Mouse (Mus musculus) heart, embryonic 15.5 days (tissue): ENCODE measurements around the gene Rffl. TPM values are rescaled to one million over a fixed set of nuclear protein-coding genes. Genes with fewer than 3 reads are reported as not detected.

Experiments
- ATAC-seq: fragments of 200-750 bp; cut with Nextera tagmentation; replicated peaks from 2 replicates; pipeline ENCODE4 v1.8.0; 2017; ENCODE audit warnings: low read depth, moderate TSS enrichment; ENCODE audit not compliant: insufficient number of reproducible peaks, insufficient read depth, low FRiP score
- H3K27ac ChIP-seq: fragments of 300-500 bp; sonication (generic); 2 replicates; pipeline ENCODE4 v1.5.1; 2015; ENCODE audit warnings: mild to moderate bottlenecking, inconsistent platforms
- H3K27me3 ChIP-seq: fragments of 300-500 bp; sonication (generic); 2 replicates; pipeline ENCODE4 v1.6.1; 2015; ENCODE audit warnings: inconsistent platforms
- H3K36me3 ChIP-seq: fragments of 300-500 bp; sonication (generic); 2 replicates; pipeline ENCODE4 v1.6.1; 2015; ENCODE audit warnings: mild to moderate bottlenecking, inconsistent platforms
- H3K4me1 ChIP-seq: fragments of 300-500 bp; sonication (generic); replicated peaks from 2 replicates; pipeline ENCODE4 v1.6.1; 2015; ENCODE audit warnings: inconsistent platforms
- H3K4me2 ChIP-seq: fragments of 300-500 bp; sonication (generic); 2 replicates; pipeline ENCODE4 v1.6.1; 2015; ENCODE audit warnings: inconsistent platforms, mild to moderate bottlenecking, moderate library complexity
- H3K4me3 ChIP-seq: fragments of 300-500 bp; sonication (generic); 2 replicates; pipeline ENCODE4 v1.5.1; 2015; ENCODE audit warnings: mild to moderate bottlenecking, inconsistent platforms
- H3K9ac ChIP-seq: fragments of 300-500 bp; sonication (generic); 2 replicates; pipeline ENCODE4 v1.6.1; 2015; ENCODE audit warnings: mild to moderate bottlenecking, inconsistent platforms
- H3K9me3 ChIP-seq: fragments of 300-500 bp; sonication (generic); replicated peaks from 2 replicates; pipeline ENCODE4 v1.6.1; 2016; ENCODE audit warnings: inconsistent platforms
- WGBS: fragments of 180-500 bp; shearing (Covaris S2); methylation state at CpG from one replicate; pipeline ENCODE4 v1.1.7; 2015; ENCODE audit warnings: mixed read lengths; 5-methylcytosine and 5-hydroxymethylcytosine counted together
- polyA plus RNA-seq: library from polyadenylated mRNA; unstranded; fragments of >200 nt; fragmentation: Nextera tagmentation; extraction: Ambion mirVana; gene quantifications from 2 replicates; pipeline ENCODE4 v1.2.1, GENCODE M21; 2015

Rffl gene
- polyA plus RNA-seq, 1 experiment from 2014 or later: 3.8 TPM

DNA sequence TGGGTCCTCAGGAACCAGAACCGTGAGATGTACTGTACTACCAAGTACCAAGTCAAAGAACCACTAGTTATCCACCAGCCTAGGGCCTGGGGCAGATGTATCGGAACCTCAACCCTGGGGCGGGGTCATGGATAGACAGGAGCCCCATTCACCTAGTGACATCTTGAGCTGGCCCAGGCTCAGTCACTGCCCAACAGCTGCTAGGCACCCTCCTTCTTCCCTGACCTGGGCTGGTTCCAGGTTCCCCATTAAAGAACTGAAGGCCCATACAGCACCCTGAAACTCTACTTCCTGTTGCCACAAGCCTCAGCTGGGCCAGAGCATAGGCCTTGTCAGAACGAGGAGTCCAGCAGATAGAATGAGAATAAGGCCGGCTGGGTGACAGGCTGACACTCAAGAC is 28.7 kb upstream of the Rffl start:
- H3K27me3 ChIP-seq: no peaks in the 10 kb centered on the region
- no peaks in the 10 kb centered on the region for H3K4me1 ChIP-seq
- H3K9me3 ChIP-seq: no peaks in the 10 kb centered on the region
- WGBS: 95% methylated on average over 5 of the region's 5 CpGs
- no peak overlapping the region for H3K9ac ChIP-seq
- H3K4me3 ChIP-seq: no peak overlapping the region
- ATAC-seq: no peak
- no peak overlapping the region for H3K4me2 ChIP-seq
- peaks cover 50% of the 10 kb centered on the region for H3K36me3 ChIP-seq
- no peak overlapping the region for H3K27ac ChIP-seq

DNA sequence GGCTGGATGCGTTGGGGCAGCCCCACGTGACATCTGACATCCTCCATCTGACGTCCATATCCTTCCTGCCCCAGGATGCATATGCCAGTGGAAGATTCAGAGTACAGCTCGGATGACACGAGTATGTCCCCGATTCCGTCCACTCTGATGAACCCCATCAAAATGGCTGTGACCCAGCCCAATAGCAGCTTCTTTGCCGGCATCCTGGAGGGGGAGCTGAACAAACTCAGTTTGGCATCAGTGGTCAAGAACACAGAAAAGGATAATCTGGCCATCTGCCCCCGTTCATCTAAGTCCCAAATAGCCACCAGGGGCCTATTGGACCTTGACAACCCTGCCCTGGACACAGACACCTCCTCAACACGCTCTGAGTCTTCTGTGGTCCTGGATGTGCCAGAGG is 26.5 kb upstream of the Rffl start:
- Histone ChIP-seq H3K4me1 (no peaks in the 10 kb centered on the region), H3K4me2 (no peak overlapping the region), H3K4me3 (no peak overlapping the region), H3K9ac (no peak overlapping the region), H3K27ac (no peak overlapping the region), H3K36me3 (peaks cover 29% of the 10 kb centered on the region), H3K27me3 (peaks cover 4% of the 10 kb centered on the region; the same call in 1 of the 2 replicates), H3K9me3 (no peaks in the 10 kb centered on the region)
- ATAC-seq: no peak
- 79% methylated on average over 10 of the region's 10 CpGs for WGBS

DNA sequence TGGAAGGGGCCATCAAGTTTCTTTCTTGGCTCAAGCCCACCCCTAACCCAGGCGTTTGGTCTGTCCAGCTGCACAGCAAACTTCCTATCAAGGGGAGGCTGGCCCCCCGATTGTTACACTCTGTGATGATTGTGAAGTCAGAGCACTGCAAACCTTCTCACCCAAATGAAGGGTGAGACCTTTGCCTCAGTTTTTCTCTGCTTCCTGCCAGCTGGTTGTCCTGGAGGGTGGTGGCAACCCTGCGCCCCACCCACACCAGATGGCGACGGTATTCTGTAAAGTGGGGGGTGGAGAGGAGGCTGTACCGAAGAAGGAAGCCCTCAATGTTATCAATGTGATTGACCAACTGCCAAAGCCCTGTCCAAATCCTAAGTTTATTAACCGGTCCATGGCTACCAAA is 20.9 kb upstream of the Rffl start, which contains the start of gene Fndc8:
Fndc8 (plus strand) TSS at position 189 of the 400 bp plus-strand sequence.
- no peak for ATAC-seq
- H3K9me3 ChIP-seq: no peaks in the 10 kb centered on the region
- no peak within 1 kb of the TSS for H3K27ac ChIP-seq
- H3K27me3 ChIP-seq: peaks cover 12% of the 10 kb centered on the region
- H3K4me3 ChIP-seq: no peak within 1 kb of the TSS
- H3K9ac ChIP-seq: no peak within 1 kb of the TSS
- no peaks in the 10 kb centered on the region for H3K36me3 ChIP-seq
- H3K4me2 ChIP-seq: no peak within 1 kb of the TSS
- peaks cover 16% of the 10 kb centered on the region for H3K4me1 ChIP-seq
- 46% methylated on average over 7 of the region's 7 CpGs for WGBS

DNA sequence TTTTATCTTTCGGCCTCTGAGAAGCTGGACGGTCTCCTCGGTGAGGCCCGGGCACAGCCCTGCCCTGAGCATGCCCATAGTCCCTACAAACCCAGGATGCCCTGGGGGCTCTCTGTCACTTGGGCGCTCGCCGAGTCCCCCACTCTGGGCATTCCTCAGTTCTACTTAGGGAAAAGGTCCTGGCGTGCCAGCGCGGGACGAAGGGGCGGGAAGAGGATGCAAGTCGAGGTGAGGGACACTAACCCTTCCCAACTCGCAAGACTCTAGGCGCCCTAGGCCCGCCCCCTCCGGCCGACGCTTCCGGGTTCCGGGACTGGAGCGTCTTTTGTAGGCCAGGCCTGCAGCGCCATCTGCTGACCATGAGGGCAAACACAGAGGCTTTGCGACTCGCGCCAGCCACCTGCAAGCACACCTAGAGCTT is 19.3 kb upstream of the Rffl start, which contains the start of gene Rad51d:
Rad51d (minus strand) TSS at position 273 of the 421 bp plus-strand sequence.
- under 1% methylated on average over 26 of the region's 26 CpGs for WGBS
- peaks cover 12% of the 10 kb centered on the region for H3K27me3 ChIP-seq
- peak within 1 kb of the TSS; percentile 73 for H3K27ac ChIP-seq
- peak; percentile 93 for ATAC-seq
- peaks cover 16% of the 10 kb centered on the region for H3K4me1 ChIP-seq
- H3K9ac ChIP-seq: peak within 1 kb of the TSS; percentile 78
- no peaks in the 10 kb centered on the region for H3K36me3 ChIP-seq
- H3K4me2 ChIP-seq: peak within 1 kb of the TSS; percentile 95
- no peaks in the 10 kb centered on the region for H3K9me3 ChIP-seq
- H3K4me3 ChIP-seq: peak within 1 kb of the TSS; percentile 84

DNA sequence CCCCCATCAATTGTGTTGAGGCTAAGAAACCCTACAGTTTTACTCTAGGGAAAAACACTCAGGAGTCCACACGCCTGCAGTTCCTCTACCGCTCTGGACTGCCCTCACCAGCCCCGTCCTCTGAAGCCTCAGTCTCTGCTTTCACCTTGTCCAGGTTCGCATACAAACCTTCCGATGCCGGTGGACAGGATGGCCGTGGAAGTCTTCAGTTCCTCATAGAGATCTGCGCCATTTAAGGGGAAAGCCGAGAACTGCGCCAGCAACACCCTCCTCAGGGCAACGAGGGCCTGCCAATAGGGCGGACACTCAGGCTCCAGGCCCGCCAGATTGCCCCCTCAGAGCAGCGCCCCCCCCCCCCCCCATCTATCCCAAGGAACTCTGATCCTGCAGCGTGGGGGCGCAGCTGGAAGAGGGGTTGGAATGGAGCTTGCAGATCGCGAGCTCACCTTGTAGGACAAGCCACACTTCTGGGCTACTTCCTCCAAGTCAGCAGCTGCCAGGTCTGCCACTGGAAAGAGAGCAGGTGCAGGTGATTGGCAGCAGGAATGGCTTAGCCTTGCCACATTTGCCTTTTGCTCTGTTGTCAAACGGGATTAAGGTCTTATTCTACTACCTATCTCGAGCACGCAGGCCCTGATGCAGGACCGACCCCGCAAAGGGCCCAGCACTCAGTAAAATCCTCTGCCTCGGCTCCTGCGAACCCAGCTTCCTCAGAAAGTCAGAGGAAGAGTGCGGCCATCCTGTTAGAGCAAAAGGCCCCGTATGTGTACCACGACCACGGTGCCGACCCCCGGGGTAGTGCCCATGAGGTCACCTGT is 18.7 kb upstream of the Rffl start:
- Histone ChIP-seq H3K27me3 (peaks cover 12% of the 10 kb centered on the region), H3K4me2 (peak overlapping the region; percentile 95), H3K27ac (peak overlapping the region; percentile 73), H3K9ac (peak overlapping the region; percentile 78), H3K36me3 (no peaks in the 10 kb centered on the region), H3K9me3 (no peaks in the 10 kb centered on the region), H3K4me3 (peak overlapping the region; percentile 84), H3K4me1 (peaks cover 16% of the 10 kb centered on the region)
- peak; percentile 25; the same call in 1 of the 2 replicates for ATAC-seq
- WGBS: 5% methylated on average over 31 of the region's 31 CpGs

DNA sequence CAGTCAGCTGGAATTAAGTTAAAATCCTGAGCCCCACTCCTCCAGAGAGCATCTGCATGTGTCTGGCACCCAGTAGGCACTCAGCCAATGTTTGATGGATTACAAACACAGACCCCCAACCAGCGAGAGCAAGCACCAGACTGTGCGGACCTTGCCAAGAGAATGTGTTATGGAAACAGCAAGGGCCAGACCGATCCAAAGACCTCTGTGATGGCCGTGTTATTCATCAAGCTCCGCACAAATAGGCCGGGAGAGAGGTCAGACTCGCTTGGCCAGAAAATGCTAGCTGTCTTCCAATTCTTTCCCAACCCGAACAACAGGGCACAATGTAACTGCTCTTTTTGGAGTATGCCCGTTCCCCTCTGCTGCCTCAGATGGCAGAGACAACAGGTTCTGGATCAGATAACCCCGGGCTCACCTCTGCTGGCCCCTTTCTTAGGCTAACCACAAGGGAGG is 17.5 kb upstream of the Rffl start:
- no peak overlapping the region for H3K27ac ChIP-seq
- no peak for ATAC-seq
- 0 out of 2 replicates have a peak overlapping the region, but pooled peaks have one; percentile 2 for H3K4me3 ChIP-seq
- 55% methylated on average over 10 of the region's 10 CpGs for WGBS
- H3K9ac ChIP-seq: no peak overlapping the region; the same call in 1 of the 2 replicates
- peak overlapping the region; percentile 95 for H3K4me2 ChIP-seq
- H3K36me3 ChIP-seq: no peaks in the 10 kb centered on the region
- H3K27me3 ChIP-seq: peaks cover 12% of the 10 kb centered on the region
- no peaks in the 10 kb centered on the region for H3K9me3 ChIP-seq
- H3K4me1 ChIP-seq: peaks cover 16% of the 10 kb centered on the region

DNA sequence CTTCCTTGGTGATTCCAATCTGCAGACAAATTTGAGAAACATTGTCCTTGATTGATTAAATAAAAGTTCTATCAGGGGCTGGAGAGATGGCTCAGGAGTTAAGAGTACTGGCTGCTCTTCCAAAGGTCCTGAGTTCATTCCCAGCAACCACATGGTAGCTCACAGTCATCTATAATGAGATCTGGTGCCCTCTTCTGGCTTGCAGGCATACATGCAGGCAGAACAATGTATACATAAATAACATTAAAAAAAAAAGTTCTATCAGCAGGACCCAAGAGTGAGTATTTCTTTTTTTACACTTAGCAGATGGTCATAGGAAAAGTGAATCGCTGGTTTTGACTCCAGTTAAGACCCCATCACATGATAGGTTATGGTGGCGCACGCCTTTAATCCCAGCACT is 15.5 kb upstream of the Rffl start:
- Histone ChIP-seq H3K9ac (no peak overlapping the region), H3K4me3 (no peak overlapping the region), H3K36me3 (peaks cover 11% of the 10 kb centered on the region; the same call in 1 of the 2 replicates), H3K27me3 (peaks cover 3% of the 10 kb centered on the region), H3K4me1 (peaks cover 16% of the 10 kb centered on the region), H3K9me3 (no peaks in the 10 kb centered on the region), H3K4me2 (no peak overlapping the region), H3K27ac (no peak overlapping the region)
- no peak for ATAC-seq
- WGBS: 80% methylated on average over 3 of the region's 3 CpGs

DNA sequence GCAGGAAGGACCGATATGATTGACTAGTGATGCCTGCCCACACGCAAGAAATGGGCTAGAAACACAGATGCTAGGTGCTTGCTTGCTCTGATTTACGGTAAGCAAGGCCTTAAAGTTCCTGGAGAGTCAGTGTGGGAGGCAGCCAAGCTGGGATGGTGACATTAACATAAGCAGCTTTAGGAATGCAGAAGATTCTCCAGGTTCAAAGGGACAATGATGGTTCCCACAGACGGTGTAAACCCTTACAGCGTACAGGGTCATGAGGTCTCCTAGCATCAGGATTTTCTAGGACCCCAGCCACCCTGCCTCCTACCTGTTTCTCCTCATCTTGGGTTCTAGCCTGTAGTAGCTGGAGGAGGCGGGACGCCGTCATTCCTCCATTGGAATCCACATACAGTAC is 12.2 kb upstream of the Rffl start:
- H3K9me3 ChIP-seq: no peaks in the 10 kb centered on the region
- peaks cover 24% of the 10 kb centered on the region; the same call in 1 of the 2 replicates for H3K36me3 ChIP-seq
- no peak overlapping the region for H3K4me2 ChIP-seq
- no peaks in the 10 kb centered on the region for H3K27me3 ChIP-seq
- no peak overlapping the region for H3K4me3 ChIP-seq
- 73% methylated on average over 8 of the region's 8 CpGs for WGBS
- peaks cover under 1% of the 10 kb centered on the region; the same call in 1 of the 2 replicates for H3K4me1 ChIP-seq
- no peak overlapping the region for H3K27ac ChIP-seq
- no peak for ATAC-seq
- no peak overlapping the region for H3K9ac ChIP-seq

DNA sequence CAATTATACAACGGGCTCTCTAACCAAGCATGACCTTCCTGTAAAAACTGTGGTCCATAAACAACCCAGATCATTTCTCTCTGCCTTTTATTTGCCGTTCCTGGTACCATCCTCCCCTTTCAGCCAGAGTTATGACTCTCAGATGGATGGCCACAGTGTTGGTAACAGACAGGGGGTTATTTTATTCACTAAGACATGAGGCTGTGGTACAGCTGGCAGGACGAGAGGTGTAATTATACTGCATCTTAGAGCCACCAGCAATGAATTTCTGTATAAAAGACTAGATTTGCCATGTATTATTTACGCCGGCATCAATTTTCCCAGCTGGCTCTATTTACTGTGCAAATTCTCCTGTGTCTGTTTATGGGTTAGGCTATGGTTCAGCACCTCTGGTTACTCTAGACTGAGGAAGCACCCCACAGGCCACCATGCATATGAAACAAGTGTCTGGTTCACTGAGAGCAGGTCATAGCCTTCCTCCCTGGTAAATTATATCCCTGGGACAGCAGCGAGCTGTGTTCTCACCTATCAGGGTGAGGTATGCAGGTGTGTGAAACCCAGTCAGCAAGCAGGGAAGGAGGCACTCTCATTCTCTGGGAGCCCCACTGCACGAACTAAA is 6.8 kb upstream of the Rffl start:
- WGBS: 78% methylated on average over 7 of the region's 7 CpGs
- H3K36me3 ChIP-seq: peaks cover 23% of the 10 kb centered on the region; the same call in 1 of the 2 replicates
- no peaks in the 10 kb centered on the region for H3K27me3 ChIP-seq

DNA sequence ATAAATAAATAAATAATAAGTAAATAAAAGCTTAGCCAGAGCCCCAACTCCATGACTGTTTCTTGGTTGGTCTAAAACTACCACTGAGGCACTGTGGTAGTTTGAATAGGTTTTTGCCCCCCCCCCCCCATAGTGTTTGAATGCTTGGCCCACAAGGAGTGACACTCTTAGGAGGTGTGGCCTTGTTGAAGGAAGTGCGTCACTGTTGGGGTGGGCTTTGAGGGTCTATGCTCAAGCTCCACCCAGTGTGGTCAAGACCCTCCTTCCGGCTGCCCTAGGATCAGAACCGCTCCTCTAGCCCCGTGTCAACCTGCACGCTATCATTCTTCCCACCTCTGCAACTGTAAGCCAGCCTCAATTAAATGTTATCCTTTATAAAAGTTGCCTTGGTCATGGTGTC is 4.6 kb upstream of the Rffl start:
- peaks cover 11% of the 10 kb centered on the region; the same call in 1 of the 2 replicates for H3K36me3 ChIP-seq
- peaks cover 5% of the 10 kb centered on the region; the same call in 1 of the 2 replicates for H3K4me1 ChIP-seq
- no peak overlapping the region for H3K4me2 ChIP-seq
- no peak overlapping the region for H3K27ac ChIP-seq
- H3K9ac ChIP-seq: no peak overlapping the region
- H3K4me3 ChIP-seq: no peak overlapping the region
- no peaks in the 10 kb centered on the region for H3K27me3 ChIP-seq
- no peaks in the 10 kb centered on the region for H3K9me3 ChIP-seq
- 87% methylated on average over 5 of the region's 5 CpGs for WGBS
- no peak for ATAC-seq

More for the DNA sequence above, 6.8 kb upstream of the Rffl start:
- H3K4me3 ChIP-seq: no peak overlapping the region
- 0 out of 2 replicates have a peak, but pooled peaks cover 3% of the 10 kb centered on the region for H3K4me1 ChIP-seq
- H3K9me3 ChIP-seq: no peaks in the 10 kb centered on the region
- no peak overlapping the region for H3K9ac ChIP-seq
- H3K4me2 ChIP-seq: no peak overlapping the region
- no peak overlapping the region for H3K27ac ChIP-seq
- no peak for ATAC-seq

DNA sequence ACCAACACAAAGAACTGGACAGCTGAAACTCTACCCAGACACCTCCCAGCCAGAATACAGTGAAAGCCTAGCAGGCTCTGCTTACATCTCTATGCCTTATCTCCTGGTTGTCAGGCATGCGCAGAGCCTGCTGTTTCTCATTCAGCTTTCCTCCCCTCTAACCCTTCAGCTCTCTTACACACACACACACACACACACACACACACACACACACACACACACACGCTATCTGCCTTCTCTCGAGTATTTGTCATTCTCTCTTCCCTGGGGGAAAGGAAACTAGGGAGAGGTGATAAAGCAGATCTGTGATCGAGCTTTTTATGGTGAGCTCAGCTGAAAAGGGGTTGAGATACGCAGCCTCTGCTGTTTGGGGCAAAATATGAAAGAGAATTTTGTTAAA is 3.9 kb upstream of the Rffl start:
- Histone ChIP-seq H3K27ac (0 out of 2 replicates have a peak overlapping the region, but pooled peaks have one; percentile 24), H3K4me1 (peaks cover 12% of the 10 kb centered on the region), H3K9ac (no peak overlapping the region), H3K4me3 (no peak overlapping the region), H3K9me3 (no peaks in the 10 kb centered on the region), H3K4me2 (0 out of 2 replicates have a peak overlapping the region, but pooled peaks have one; percentile 10), H3K27me3 (no peaks in the 10 kb centered on the region), H3K36me3 (peaks cover 9% of the 10 kb centered on the region; the same call in 1 of the 2 replicates)
- ATAC-seq: no peak
- 22% methylated on average over 5 of the region's 5 CpGs for WGBS
